Mouse (Mus musculus) mesoderm, embryonic 11.5 days (tissue): ENCODE measurements around the gene Il10ra.

Source experiments
- DNase-seq: peaks from one replicate; pipeline ENCODE4 v3.0.0-alpha.2; 2012; ENCODE audit warnings: low read depth, low spot score

Gene Il10ra

DNA sequence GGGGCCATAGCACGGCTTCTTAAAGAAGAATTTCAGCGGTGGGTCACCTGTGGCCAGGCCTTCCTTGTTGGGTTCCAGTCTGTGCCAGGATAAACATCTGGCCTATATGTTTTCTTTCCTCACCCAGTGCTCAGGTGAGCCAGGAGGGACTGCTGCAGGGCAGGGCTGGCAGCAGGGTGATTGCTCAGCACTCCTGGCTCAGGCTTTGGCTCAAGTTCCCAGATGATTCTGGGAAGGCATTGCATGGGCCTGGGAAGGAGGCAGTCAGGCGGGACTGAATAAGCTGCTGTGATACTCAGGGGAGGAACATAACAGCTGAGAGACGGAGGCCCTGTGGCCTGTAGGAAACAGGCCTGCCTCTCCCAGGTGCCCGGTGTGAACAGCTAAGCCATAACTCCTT is 63.8 kb downstream of the Il10ra start:
- DNase-seq = no peak
